Mouse (Mus musculus) embryonic facial prominence, embryonic 15.5 days (tissue): Measurements from ENCODE around the gene Nrg3. TPM values are rescaled to one million over a fixed set of nuclear protein-coding genes. Genes with fewer than 3 reads are reported as not detected.
"Not testable (repeated sequence)": the region's sequence is repeated elsewhere in the genome, so short reads cannot be mapped to it uniquely, and the experiment has no call there.

Experiments
- ATAC-seq: fragments of 200-750 bp; cut with Nextera tagmentation; 2 replicates; pipeline ENCODE4 v1.8.0; 2017; ENCODE audit warnings: low read depth, moderate TSS enrichment; ENCODE audit not compliant: insufficient number of reproducible peaks, low FRiP score, low TSS enrichment
- H3K27ac ChIP-seq: fragments of 300-500 bp; sonication (generic); replicated peaks from 2 replicates; pipeline ENCODE4 v1.5.1; 2015; ENCODE audit warnings: mild to moderate bottlenecking, inconsistent platforms
- H3K27me3 ChIP-seq: fragments of 300-500 bp; sonication (generic); 2 replicates; pipeline ENCODE4 v1.6.1; 2015; ENCODE audit warnings: inconsistent platforms
- H3K36me3 ChIP-seq: fragments of 300-500 bp; sonication (generic); 2 replicates; pipeline ENCODE4 v1.6.1; 2015; ENCODE audit warnings: mild to moderate bottlenecking, inconsistent platforms
- H3K4me1 ChIP-seq: fragments of 300-500 bp; sonication (generic); 2 replicates; pipeline ENCODE4 v1.6.1; 2015; ENCODE audit warnings: inconsistent platforms
- H3K4me2 ChIP-seq: fragments of 300-500 bp; sonication (generic); replicated peaks from 2 replicates; pipeline ENCODE4 v1.6.1; 2015; ENCODE audit warnings: mild to moderate bottlenecking, inconsistent platforms
- H3K4me3 ChIP-seq: fragments of 300-500 bp; sonication (generic); replicated peaks from 2 replicates; pipeline ENCODE4 v1.5.1; 2015; ENCODE audit warnings: mild to moderate bottlenecking, inconsistent platforms
- H3K9ac ChIP-seq: fragments of 300-500 bp; sonication (generic); 2 replicates; pipeline ENCODE4 v1.6.1; 2015; ENCODE audit warnings: inconsistent platforms
- H3K9me3 ChIP-seq: fragments of 300-500 bp; sonication (generic); replicated peaks from 2 replicates; pipeline ENCODE4 v1.6.1; 2016; ENCODE audit warnings: inconsistent platforms
- WGBS: fragments of 180-500 bp; shearing (Covaris S2); methylation state at CpG from one replicate; pipeline ENCODE4 v1.1.7; 2015; 5-methylcytosine and 5-hydroxymethylcytosine counted together
- polyA plus RNA-seq: library from polyadenylated mRNA; unstranded; fragments of >200 nt; fragmentation: Nextera tagmentation; extraction: Ambion mirVana; gene quantifications from 2 replicates; pipeline ENCODE4 v1.2.1, GENCODE M21; 2015

Nrg3 gene
- polyA plus RNA-seq, 1 experiment from 2014 or later = 0.16 TPM

DNA sequence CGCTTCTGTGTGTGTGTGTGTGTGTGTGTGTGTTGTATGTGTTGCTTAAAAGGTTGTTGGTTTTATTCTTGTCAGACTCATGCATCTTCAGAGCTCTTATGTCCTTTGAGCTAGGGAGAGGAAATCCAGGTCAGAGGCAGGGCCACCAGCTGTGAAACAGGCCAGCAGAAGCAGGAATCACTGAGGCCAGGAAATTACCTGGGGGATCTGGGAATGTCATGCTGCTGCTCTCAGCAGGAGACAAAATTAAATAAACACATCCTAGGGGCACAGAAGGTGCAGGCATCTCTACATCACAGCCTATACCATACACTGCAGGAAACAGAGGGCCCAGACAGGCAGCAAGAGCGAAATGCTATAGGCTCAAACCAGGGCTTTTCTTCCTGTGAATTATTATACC lies 299.2 kb downstream of the Nrg3 start:
- no peak overlapping the region for H3K9ac ChIP-seq
- H3K4me3 ChIP-seq = no peak overlapping the region
- H3K36me3 ChIP-seq = no peaks in the 10 kb centered on the region
- no peaks in the 10 kb centered on the region for H3K4me1 ChIP-seq
- no peak overlapping the region for H3K27ac ChIP-seq
- WGBS = 54% methylated on average over 2 of the region's 2 CpGs
- H3K27me3 ChIP-seq = no peaks in the 10 kb centered on the region
- no peaks in the 10 kb centered on the region for H3K9me3 ChIP-seq
- no peak overlapping the region for H3K4me2 ChIP-seq
- no peak for ATAC-seq

GRCm38 (mm10) chr14:39160140-39160539 lies 312.7 kb downstream of the Nrg3 start:
- no peaks in the 10 kb centered on the region for H3K36me3 ChIP-seq
- H3K4me2 ChIP-seq = no peak overlapping the region
- no peaks in the 10 kb centered on the region for H3K27me3 ChIP-seq
- H3K9ac ChIP-seq = no peak overlapping the region
- H3K27ac ChIP-seq = no peak overlapping the region
- no peaks in the 10 kb centered on the region for H3K9me3 ChIP-seq
- no peak overlapping the region for H3K4me3 ChIP-seq
- ATAC-seq = no peak
- H3K4me1 ChIP-seq = no peaks in the 10 kb centered on the region
- WGBS = 67% methylated on average over 3 of the region's 3 CpGs

- Histone ChIP-seq H3K27me3 (no peaks in the 10 kb centered on the region), H3K4me3 (no peak overlapping the region), H3K9ac (no peak overlapping the region), H3K4me2 (no peak overlapping the region), H3K36me3 (no peaks in the 10 kb centered on the region), H3K9me3 (no peaks in the 10 kb centered on the region), H3K27ac (no peak overlapping the region), H3K4me1 (no peaks in the 10 kb centered on the region)
- 26% methylated on average over 1 of the region's 1 CpGs for WGBS
- ATAC-seq = no peak
Measured at GRCm38 (mm10) chr14:39155462-39155861, 317.4 kb downstream of the Nrg3 start.

DNA sequence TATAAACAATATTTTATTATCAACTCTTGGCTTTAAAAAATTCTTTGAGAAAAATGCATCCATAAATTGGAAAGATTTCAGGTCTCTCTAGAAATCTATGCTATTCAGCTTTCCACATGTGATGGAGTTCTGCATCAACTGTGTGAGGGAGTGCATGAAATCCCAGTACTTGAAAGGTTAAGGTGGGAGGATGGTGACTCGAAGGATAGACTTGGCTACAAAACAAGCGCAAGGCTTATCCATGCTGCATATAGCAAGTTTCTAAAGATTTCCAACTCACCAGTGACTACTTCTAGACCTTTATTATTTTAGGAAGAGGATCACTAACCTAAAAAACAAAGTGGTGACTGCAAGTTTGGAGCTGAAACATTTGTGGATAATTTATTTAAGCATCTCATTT lies 343.1 kb downstream of the Nrg3 start:
- ATAC-seq = no peak
- H3K27ac ChIP-seq = no peak overlapping the region
- no peaks in the 10 kb centered on the region for H3K27me3 ChIP-seq
- H3K36me3 ChIP-seq = no peaks in the 10 kb centered on the region
- H3K4me1 ChIP-seq = no peaks in the 10 kb centered on the region
- 83% methylated on average over 2 of the region's 2 CpGs for WGBS
- no peaks in the 10 kb centered on the region for H3K9me3 ChIP-seq
- H3K9ac ChIP-seq = no peak overlapping the region
- H3K4me3 ChIP-seq = no peak overlapping the region
- no peak overlapping the region for H3K4me2 ChIP-seq

- 53% methylated on average over 3 of the region's 3 CpGs for WGBS
- H3K27me3 ChIP-seq = no peaks in the 10 kb centered on the region
- H3K4me2 ChIP-seq = no peak overlapping the region
- no peaks in the 10 kb centered on the region for H3K4me1 ChIP-seq
- no peak for ATAC-seq
- no peaks in the 10 kb centered on the region for H3K9me3 ChIP-seq
- no peak overlapping the region for H3K9ac ChIP-seq
- H3K4me3 ChIP-seq = no peak overlapping the region
- H3K36me3 ChIP-seq = no peaks in the 10 kb centered on the region
- no peak overlapping the region for H3K27ac ChIP-seq
Measured at GRCm38 (mm10) chr14:39117977-39118376, 354.9 kb downstream of the Nrg3 start.

DNA sequence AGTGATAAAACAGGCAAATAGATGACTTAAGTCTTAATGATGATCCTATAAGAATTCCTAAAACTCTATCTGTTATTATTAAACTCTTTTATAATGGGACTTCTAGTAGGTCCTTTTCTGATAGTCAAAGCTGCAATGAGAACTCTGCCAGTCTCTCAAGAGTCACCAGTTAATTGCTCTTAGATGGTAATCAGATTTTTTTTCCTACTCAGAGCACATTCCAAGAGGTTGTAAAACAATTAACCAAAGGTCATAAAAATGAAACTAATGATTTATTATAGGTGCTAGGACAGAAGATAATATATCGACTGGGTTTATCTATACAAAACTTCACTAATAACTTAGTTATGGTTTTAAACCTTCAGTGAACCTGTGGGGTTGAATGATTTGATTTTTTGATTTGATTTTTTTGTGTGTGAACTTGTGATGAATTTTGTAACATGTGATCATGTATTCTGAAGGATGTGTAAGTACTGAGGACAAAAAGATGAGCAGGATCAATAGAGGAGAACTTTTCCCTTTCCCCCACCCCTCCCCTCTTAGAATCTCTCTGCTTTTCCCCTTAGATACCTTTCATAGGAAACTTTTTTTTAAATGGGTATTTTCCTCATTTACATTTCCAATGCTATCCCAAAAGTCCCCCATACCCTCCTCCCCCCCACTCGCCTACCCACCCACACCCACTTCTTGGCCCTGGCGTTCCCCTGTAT lies 356.2 kb downstream of the Nrg3 start:
- H3K4me3 ChIP-seq, H3K27ac ChIP-seq, ATAC-seq, H3K9ac ChIP-seq, H3K27me3 ChIP-seq, H3K9me3 ChIP-seq, H3K4me2 ChIP-seq, H3K4me1 ChIP-seq, H3K36me3 ChIP-seq: not testable (repeated sequence)
- 88% methylated on average over 3 of the region's 3 CpGs for WGBS

DNA sequence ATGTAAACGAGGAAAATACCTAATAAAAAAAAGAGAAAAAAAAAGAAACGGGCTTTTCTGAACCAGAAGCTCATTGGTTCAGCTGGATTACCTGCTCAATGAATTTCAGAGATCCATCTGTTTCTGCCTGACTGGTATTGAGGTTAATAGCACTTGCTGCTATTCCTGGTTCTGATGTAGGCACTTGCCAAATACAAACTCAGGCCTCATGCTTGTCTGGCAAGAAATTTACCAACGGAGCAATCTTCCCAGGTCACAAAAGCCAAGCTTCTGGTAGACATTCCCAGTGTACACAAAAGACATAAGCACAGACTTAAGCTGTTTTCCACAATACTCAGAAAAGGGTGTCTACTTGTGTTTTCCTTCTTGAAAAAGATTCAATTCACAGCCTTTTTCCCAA lies 363.3 kb downstream of the Nrg3 start:
- Histone ChIP-seq H3K4me1 (no peaks in the 10 kb centered on the region), H3K4me2 (no peak overlapping the region), H3K9me3 (no peaks in the 10 kb centered on the region), H3K9ac (no peak overlapping the region), H3K36me3 (no peaks in the 10 kb centered on the region), H3K4me3 (no peak overlapping the region), H3K27ac (no peak overlapping the region), H3K27me3 (no peaks in the 10 kb centered on the region)
- 82% methylated on average over 3 of the region's 3 CpGs for WGBS
- ATAC-seq = no peak

- Histone ChIP-seq H3K27me3 (no peaks in the 10 kb centered on the region), H3K9me3 (no peaks in the 10 kb centered on the region), H3K36me3 (no peaks in the 10 kb centered on the region), H3K4me1 (no peaks in the 10 kb centered on the region), H3K4me2 (no peak overlapping the region), H3K4me3 (no peak overlapping the region), H3K9ac (no peak overlapping the region), H3K27ac (no peak overlapping the region)
- 81% methylated on average over 3 of the region's 3 CpGs for WGBS
- ATAC-seq = no peak
Measured at GRCm38 (mm10) chr14:39106776-39107175, 366.1 kb downstream of the Nrg3 start.

DNA sequence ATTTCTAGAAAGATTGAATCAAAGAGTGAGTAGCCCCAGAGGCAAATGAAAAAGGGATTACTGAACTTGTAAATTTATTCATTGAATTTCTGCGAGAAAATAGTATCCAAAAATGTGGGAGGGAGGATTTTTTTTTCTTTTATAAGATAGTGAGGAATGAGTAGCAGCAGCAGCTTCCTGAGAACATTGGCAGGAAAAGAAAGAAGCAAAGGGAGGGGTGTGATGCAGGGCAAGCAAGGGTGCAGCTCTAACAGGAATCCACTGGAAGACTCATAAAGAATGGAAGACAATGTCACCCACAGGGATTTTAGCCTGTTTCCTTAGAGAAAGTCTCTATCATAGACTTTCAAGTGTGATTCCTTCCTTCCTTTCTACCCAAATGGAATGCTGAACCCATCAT lies 377.7 kb downstream of the Nrg3 start:
- ATAC-seq = no peak
- no peaks in the 10 kb centered on the region for H3K9me3 ChIP-seq
- WGBS = 61% methylated on average over 1 of the region's 1 CpGs
- H3K27me3 ChIP-seq = no peaks in the 10 kb centered on the region
- no peaks in the 10 kb centered on the region for H3K4me1 ChIP-seq
- no peak overlapping the region for H3K27ac ChIP-seq
- H3K9ac ChIP-seq = no peak overlapping the region
- H3K4me2 ChIP-seq = no peak overlapping the region
- H3K4me3 ChIP-seq = no peak overlapping the region
- no peaks in the 10 kb centered on the region for H3K36me3 ChIP-seq

GRCm38 (mm10) chr14:39079461-39079860 lies 393.4 kb downstream of the Nrg3 start:
- no peaks in the 10 kb centered on the region for H3K27me3 ChIP-seq
- WGBS = 73% methylated on average over 1 of the region's 1 CpGs
- ATAC-seq = no peak

DNA sequence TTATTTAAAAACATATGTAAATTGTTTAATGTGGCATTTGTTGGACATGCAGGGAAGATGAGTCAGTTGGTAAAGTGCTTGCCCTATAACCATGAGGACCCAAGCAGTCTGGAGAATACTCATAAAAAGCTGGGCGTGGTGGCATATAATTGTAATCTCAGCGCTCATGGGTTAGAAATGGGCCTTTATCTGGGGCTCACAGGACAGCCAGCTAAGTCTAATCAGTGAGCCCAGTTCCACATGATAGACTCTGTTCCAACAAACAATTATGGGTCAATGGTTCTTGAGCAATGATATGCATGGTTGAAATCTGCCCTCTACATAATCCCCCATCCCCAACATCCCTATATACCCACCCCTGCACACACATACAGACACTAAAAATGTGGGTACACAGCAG lies 421.3 kb downstream of the Nrg3 start:
- no peaks in the 10 kb centered on the region for H3K36me3 ChIP-seq
- H3K27me3 ChIP-seq = no peaks in the 10 kb centered on the region
- H3K4me3 ChIP-seq = no peak overlapping the region
- WGBS = 91% methylated on average over 2 of the region's 2 CpGs
- ATAC-seq = no peak
- no peak overlapping the region for H3K27ac ChIP-seq
- no peak overlapping the region for H3K9ac ChIP-seq
- no peaks in the 10 kb centered on the region for H3K9me3 ChIP-seq
- H3K4me1 ChIP-seq = no peaks in the 10 kb centered on the region
- H3K4me2 ChIP-seq = no peak overlapping the region

More at GRCm38 (mm10) chr14:39079461-39079860, 393.4 kb downstream of the Nrg3 start:
- Histone ChIP-seq H3K9me3 (no peaks in the 10 kb centered on the region), H3K36me3 (no peaks in the 10 kb centered on the region), H3K4me1 (no peaks in the 10 kb centered on the region), H3K4me3 (no peak overlapping the region), H3K4me2 (no peak overlapping the region), H3K27ac (no peak overlapping the region), H3K9ac (no peak overlapping the region)

DNA sequence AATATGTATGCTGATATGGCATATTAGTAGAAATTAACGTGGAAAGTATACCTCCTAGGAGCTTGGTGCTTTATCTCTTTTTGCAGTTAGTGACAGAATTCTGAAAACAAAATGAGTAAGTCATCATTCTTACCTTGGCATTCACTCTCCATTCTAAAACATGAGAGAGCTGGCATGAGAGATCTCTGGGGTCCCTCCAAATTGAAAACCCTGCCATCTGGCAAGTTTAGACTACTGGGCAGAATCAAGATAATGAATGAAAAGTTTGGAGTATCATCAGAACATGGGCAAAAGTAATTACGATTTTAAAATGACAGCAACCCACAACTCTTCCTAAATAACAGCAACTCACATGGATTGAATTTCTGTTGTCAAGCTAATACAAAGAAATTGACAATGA lies 423.9 kb downstream of the Nrg3 start:
- 63% methylated on average over 2 of the region's 2 CpGs for WGBS
- H3K9ac ChIP-seq = no peak overlapping the region
- no peaks in the 10 kb centered on the region for H3K9me3 ChIP-seq
- H3K27ac ChIP-seq = no peak overlapping the region
- H3K4me2 ChIP-seq = no peak overlapping the region
- ATAC-seq = no peak
- no peaks in the 10 kb centered on the region for H3K27me3 ChIP-seq
- H3K4me3 ChIP-seq = no peak overlapping the region
- no peaks in the 10 kb centered on the region for H3K4me1 ChIP-seq
- H3K36me3 ChIP-seq = no peaks in the 10 kb centered on the region
